Mouse (Mus musculus): ENCODE results near the gene Cd101.

The Cd101 gene

DNA sequence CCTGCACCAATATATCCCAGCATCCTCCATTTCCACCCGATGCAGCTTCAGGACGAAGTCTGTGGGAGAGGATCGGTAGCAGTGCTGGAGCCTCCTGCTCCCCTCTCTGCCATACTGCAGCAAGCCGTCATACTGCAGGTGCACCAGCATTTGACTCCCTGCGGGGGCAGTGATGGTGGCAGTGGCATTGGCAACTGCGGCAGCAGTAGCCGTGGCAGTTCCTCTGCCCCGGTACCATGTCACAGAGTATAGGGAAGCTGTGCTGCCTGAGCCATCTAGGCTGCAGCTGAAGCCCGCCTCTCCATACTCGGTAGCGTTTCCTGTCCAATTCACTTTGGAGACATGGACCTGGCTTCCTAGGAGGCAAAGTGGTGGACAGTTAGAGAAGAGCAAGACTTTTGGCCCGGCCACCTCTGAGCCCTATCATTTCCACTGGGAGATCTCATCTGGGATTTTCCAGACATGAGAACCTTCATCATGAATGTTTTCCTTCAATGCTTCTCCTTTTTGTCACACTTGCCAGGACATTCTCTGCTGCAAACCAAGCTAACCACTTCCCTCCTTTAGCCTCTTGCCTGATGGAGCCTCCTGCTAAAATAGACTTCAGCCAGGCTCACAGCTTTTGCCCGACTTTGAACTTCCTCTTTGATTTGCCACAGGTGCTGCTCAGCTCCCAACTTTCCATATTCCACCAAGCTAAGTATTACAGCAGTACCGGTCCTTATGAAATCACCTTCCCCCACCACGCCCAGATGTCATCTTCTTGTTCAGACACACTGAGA lies 25.6 kb downstream of the Cd101 start:
- DNase-seq (ENCODE audit: low read depth, low spot score), result no peak

DNA sequence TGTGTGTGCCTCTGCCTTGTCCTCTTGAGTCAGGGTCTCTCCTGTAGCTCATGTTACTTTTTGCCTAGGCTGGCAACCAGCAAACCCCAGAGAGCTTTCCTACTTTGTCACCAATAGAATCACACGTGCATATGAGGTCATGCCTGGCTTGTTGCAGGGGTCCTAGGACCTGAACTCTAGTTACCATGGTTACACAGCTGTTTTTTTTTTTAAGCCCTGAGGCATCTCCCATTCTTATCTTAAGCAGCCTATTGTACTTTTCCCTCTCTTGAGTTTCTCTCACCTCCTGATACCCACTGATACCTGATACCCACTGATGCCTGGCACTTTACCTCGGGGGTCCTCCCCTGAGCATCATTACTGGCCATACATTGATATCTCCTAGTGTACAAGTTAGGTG lies 29.6 kb downstream of the Cd101 start:
- no peak for DNase-seq (ENCODE audit: low read depth, low spot score)

DNA sequence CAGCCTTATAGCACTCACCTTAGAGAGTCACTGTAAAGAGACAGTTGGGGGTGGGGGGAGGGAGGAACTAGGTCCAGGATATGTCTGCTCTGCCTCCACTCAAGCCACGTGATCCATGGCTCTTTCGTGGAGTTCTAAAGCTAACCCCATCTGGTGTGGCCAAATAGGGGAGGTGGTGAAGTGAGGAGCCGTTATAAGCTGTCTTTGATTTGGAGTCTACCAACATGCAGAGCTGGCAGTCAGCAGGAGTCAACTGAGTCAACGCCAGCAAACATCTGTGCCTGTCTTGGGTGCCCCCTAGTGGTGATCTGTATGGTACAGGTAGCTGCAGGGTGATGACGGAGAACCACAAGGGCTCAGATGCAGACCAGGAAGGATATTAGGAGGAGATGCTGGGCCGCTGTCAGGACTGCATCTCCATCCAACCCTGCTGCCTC lies 30.4 kb downstream of the Cd101 start:
- DNase-seq (ENCODE audit: low read depth, low spot score), result peak; percentile 63

DNA sequence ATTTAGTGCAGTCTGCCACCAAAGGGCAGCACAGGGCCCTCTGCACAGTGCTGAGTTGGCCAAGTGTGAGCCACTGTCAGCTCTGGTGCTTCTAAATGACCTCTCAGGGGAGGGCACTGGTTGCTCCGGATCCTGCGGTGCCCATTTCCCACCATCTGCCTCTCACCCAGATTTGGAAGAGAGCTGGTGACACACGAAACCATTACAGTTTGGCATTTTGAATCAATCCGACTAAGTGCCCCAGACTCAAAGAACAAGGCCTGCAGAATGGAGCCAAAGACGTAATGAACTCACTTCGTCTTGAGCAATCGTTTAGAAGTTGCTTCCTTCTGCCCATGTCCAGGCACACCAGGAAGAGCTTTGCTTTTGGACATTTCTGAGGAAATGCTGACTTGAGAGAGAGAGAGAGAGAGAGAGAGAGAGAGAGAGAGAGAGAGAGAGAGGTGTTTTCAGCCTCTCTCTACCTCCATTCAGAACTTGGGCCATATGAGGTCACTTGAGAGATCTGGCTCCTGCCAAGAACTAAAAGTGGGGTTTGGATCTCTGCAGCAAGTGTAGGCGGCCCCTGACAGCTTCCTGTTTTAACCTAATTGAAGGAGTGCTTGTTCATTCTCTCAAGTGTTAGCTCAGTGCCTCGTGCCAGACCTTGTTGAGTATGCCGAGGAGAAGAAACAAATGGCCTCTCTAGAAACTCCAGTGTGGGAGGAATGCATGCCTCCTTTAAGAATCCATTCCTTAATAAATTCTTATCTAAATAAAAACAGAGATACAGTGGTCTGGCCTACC lies 31.4 kb downstream of the Cd101 start:
- DNase-seq (ENCODE audit: low read depth, low spot score), result no peak

DNA sequence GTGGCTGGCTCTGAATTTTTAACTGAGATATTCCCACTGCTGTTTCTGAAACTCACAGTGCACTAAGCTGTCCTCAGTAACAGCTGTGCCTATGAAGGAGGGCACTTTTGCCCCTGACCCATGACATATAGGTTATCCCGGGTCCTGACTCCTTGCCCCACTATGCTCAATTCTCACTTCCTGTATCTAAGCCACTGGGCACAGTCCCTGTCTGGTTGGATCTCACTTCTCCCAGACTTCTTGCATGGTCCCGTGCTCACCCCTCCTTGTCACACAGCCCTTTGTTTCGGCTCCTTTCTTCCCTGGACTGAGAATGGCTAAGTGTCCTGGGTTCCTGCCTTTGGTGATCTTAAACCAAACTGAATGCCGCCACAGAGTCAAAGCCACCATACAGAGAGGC lies 35.1 kb downstream of the Cd101 start:
- no peak for DNase-seq (ENCODE audit: low read depth, low spot score)

DNA sequence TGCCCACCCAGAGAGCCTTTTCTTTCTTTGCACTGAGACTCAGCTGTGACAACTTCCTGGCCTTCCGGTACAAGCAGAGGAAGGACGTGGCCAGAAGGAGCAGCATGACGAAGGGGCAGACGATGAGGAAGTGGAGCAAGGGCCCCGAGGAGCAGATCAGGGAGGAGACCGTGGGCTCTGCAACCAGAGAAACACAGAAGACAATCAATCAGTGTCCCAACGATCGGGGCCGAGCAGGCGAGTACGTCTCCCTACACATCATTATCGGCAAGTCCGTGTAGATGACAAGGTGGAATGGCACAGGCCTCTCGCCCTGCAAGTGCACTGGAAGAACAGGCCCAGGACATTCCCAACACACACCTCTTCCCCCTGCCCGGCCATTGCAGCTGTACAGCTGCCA lies 35.6 kb downstream of the Cd101 start:
- no peak for DNase-seq (ENCODE audit: low read depth, low spot score)

DNA sequence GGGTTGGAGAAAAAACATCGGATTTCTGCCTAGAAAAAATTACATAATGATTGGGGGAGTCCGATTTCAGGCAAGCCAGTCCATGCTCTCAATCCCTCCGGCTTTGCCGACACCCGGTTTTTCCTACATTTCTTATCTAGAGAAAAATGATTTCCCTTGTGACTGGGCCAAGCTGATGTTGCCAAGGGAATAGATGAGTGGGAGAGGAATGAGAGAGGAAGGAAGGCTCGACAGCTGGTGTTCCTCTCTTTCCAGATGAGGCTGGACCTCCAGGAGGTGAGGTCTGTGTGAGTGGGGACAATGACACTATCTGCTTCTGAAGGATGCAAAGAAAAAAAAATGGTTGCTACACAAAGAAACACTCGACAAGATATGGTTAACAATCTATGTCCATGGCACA lies 36.2 kb downstream of the Cd101 start:
- DNase-seq (ENCODE audit: low read depth, low spot score), result no peak

DNA sequence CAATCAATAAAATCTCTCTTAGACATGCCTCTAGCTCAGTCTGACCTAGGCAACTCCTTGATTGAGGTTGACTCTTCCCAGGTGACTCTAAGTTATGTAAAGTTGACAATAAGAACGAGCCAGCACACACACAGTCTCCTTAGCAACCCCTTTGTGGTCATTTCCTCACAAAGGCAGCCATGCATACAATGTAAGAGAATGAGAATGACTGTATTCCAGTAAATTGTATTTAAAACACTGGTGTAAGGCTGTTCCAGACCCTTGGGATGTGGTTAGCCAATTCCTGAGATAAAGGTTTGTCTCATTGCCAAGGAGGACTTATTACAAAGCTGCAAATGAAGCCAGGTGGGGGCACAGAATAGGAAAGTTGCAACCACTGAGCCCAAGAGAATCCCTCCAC lies 39.1 kb downstream of the Cd101 start:
- no peak for DNase-seq (ENCODE audit: low read depth, low spot score)

DNA sequence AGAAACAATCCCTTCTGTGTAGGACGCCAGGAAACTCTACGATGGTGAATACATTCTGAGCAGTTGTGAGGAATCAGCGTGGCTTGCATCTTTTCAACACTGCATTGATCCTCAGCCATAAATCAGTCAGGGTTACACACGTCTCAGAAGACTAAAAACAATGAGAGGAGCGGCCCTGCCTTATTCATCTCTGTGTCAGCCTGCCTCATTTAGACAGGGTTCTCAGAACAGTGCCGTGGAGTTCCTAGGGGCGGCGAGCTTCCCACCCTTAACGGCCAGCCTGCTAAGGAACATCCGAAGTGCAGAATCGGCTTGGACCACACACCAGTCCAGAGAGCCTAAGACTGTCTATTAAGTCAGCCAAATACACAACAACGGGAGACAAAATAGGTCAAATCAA lies 39.9 kb downstream of the Cd101 start:
- DNase-seq (ENCODE audit: low read depth, low spot score), result no peak

DNA sequence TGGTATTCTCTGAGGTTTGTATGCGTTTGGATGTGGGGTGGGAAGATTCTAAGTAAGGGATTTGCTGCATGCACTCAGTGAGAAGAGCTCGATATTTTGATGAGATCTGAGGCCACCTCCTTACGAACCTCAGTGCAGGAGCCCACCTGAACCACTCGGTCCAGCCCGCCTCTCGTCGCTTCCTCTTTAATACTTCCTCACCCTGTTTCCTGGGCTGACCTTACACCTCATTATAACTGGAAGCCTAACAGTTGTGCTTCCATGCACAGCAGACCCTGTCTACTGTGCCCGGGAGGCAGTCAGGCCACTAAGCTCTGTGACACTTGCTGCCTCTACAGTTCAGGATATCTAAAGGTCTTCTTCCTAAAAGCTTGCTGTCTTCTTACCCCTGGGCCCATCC lies 50.1 kb downstream of the Cd101 start:
- no peak for DNase-seq (ENCODE audit: low read depth, low spot score)

DNA sequence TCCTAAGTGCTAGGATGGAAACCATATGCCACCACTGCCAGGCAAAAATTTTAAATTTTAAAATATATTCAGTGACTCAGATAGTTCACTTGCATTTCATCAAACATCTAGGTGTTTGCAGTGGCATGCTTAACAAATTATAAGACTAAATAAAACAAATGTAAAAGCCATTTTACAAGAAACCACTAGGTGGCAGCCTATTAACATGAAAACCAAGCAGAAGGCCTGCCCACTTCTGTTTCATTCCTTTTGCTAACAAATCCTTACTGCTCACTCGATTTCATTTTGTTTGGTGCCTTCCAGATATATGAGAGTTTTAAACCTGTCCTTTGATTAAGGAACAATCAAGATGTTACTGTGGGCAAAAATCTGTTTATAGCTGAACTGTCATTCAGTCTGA lies 55.5 kb downstream of the Cd101 start:
- DNase-seq (ENCODE audit: low read depth, low spot score), result no peak

DNA sequence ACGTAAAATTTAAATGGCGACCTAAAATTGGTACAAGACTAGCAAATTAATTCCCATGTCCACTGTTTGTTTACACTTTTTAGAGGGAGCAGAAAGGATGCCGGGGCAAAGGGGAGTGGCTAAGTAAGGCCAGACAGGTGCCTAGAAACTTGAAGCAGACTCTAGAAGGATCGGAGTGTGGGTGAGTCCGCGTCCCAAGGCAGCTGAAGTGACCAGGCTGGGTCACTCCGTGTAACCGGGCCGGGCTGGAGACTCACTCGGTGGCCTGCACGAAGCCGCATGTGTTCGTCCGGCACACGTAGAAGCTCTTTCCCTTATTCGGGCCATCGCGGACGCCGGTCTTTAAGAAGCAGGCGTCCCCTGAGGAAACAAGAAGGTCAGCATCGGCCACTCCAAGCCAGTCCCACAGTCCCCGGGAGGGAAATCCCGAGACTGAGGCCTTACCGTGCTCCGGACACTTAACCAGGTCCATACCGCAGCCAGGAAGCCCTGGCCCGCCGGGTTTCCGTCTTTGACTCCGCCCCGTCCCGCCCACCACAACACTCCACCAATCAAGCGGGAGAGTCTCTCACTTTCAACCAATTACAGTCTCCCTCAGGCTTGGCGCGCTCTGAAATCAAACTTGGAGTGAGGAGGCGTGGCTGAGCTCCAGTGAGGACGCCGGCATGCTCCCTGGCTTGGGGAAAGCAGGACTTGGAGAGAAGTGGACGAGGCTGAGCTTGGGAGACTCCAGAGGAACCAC lies 60.0 kb downstream of the Cd101 start, which contains the start of gene Ttf2:
TSS of gene Ttf2 (minus strand) at position 488 of the 742 bp plus-strand sequence.
- DNase-seq (ENCODE audit: low read depth, low spot score), result peak; percentile 83

DNA sequence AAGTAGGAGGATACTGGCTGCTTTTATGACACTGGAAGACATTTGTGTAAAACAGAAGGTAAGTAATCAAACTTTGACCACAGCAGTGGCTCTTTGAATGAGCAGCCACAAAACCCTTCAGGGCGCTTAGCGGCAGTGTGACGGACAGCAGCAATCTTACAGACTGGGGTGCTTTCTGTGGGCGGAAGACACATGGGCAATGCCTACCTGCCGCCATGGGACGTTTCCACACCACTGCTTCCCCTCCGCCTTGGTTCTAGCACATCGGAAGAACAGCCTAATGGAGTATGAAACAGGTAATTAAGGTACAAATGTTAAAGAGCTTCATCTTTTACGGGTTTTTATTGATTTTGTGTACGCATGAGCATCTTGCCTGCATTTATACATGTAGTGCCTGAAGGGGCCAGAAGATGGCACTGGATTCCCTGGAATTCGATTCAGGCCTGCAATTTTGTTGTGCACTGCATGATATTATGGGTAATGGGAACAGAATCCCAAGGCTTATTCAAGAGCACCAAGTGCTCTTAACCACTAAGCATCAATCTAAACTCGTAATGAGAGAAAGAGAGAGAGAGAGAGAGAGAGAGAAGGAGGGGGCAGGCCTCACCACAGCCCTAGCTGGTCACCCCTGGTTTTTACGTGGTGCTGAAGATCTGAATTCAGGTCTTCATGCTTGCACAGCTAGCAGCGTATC lies 65.4 kb downstream of the Cd101 start:
- no peak for DNase-seq (ENCODE audit: low read depth, low spot score)

DNA sequence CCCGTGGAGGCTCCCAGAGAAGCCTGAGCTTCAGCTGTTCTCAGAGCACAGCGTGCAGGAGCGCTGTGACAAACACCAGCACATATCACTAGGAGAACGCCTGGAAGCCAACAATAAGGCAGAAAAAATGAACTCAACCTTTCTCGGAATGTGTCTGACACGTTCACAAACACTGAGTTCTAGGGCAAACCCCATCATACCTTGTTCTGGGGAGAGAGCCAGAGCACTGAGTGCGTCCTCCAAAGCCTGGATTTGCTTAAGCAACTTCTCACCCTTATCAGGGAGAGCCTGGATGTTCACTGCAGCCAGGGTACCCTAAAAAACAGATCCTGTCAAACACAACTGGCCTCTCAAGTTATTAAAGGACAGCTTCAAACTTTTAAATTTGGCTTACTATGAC lies 67.9 kb downstream of the Cd101 start:
- no peak for DNase-seq (ENCODE audit: low read depth, low spot score)

DNA sequence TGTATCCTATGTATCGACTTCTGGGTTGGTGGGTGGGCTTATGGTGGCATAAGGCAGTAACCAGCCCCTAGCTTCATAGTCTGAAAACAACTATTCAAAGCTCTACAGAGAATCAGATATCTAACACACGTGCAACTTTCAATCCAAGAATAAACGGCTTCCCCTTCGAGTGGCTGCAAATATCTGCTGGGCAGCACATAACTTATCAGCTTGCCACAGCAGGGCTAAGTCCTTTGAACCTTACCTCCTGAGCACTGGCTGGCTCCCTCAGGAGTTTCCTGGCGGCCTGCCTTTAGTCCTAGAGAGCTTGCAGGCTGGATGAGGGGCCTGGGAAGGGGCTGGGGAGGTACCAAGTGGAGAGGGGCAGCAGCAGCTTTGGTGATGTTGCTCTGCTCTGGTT lies 68.3 kb downstream of the Cd101 start:
- DNase-seq (ENCODE audit: low read depth, low spot score), result no peak

DNA sequence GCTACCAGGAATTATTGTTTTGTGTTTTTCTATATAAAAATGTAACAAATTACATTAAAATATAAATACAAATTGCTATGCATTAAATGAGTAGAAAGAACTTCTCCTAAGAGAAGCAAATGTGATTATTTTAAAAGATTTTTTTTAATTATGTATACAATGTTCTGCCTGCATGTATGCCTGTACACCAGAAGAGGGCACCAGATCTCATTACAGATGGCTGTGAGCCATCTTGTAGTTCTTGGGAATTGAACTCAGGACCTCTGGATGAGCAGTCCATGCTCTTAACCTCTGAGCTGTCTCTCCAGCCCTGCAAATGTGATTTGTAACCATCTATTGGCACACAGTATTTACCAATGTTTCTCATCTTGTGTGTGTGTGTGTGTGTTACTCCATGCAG lies 74.7 kb downstream of the Cd101 start:
- DNase-seq (ENCODE audit: low read depth, low spot score), result no peak

DNA sequence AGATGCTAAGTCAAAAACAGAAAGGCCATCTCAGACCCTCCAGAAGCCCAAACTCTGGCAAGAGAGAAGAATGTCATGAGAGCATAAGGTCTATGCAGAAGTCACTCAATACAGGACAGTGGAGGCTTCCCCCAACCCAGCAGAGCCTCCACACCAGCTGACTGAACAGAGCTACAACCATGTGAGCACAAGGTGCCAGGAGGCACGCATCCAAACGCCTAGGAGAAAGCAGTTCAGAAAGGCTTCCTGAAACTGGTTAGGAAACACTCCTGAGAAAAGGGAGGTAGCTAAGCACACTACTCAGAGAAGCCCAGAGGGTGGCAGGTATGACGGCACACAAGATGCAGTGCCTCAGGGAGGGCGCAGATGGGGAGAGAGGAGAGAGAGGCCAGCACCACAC lies 77.8 kb downstream of the Cd101 start:
- no peak for DNase-seq (ENCODE audit: low read depth, low spot score)

DNA sequence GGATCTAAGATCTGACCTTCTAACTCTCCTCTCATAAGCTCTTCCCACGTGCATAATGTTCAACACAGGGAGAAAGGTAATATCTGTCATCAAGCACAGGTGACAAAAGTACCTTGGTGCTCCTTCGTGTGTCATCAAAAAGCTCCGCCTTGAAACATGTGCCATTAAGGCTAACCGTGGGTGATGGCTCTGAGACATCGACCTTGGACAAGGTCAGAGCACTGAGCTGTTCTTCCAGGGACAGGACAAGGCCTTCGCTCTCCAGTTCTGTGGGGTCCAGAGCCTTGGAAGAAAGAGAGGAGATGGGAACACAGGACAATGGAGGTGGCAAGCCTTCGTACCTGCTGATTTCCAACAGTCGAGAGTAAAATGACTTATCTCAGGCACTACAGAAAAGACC lies 82.1 kb downstream of the Cd101 start:
- no peak for DNase-seq (ENCODE audit: low read depth, low spot score)

Data from WW6 (cell line).